10 mouse cellular contexts compared by ENCODE assay signal in genomic region chr1:94081191-94081590, GRCm38 (mm10). TPM values are rescaled to one million over a fixed set of nuclear protein-coding genes. Genes with fewer than 3 reads are reported as not detected.
DNase-seq lines count a peak whose midpoint lies in the region; ATAC-seq and TF ChIP-seq lines count a peak whose summit lies in the region.
"Had no signal": no experiment of that assay in that cellular context is flagged by ENCODE, and none has a peak within 500 bp of the region (broad histone marks: within the 10 kb centered on the region; RNA-seq: fewer than 3 reads in every experiment).

No protein-coding gene starts in this region.

- intact Hi-C loops in heart, postnatal 10 days (cut with DNase I), result no loop called here

- H3K9me3 ChIP-seq in heart, embryonic 10.5 days, result no peaks in the 10 kb centered on the region
- H3K9me3 ChIP-seq in lung, embryonic 14.5 days (ENCODE audit: low read depth, low read length), result no peaks in the 10 kb centered on the region
- H3K9me3 ChIP-seq in forebrain, embryonic 11.5 days (ENCODE audit: control insufficient read depth, low read length), result no peaks in the 10 kb centered on the region
- H3K9me3 ChIP-seq in limb, embryonic 12.5 days, result no peaks in the 10 kb centered on the region

- H3K27ac ChIP-seq in heart, embryonic 10.5 days, result no peak overlapping the region
- H3K27ac ChIP-seq in lung, embryonic 14.5 days (ENCODE audit: low read depth), result no peak overlapping the region
- H3K27ac ChIP-seq in forebrain, embryonic 11.5 days (ENCODE audit: low read depth, low read length), result no peak overlapping the region
- H3K27ac ChIP-seq in limb, embryonic 12.5 days, result no peak overlapping the region
- H3K27ac ChIP-seq: liver, embryonic 14.5 days had no signal

- DNase-seq in heart, embryonic 10.5 days (ENCODE audit: low spot score), result no peak
- DNase-seq in heart, postnatal 10 days, result no peak
- DNase-seq in lung, embryonic 14.5 days, result no peak
- no peak for DNase-seq in lung, adult 2 months
- DNase-seq in forebrain, embryonic 11.5 days (ENCODE audit: low spot score), result no peak
- no peak for DNase-seq in c-Kit-positive CD71-positive TER-119-positive erythroid progenitor cells, embryonic 14.5 days (ENCODE audit: low spot score)
- DNase-seq in thymus, postnatal 25 days, result no peak
- DNase-seq: cerebellum, postnatal 25 days had no signal

- peaks cover 14% of the 10 kb centered on the region for H3K27me3 ChIP-seq in heart, embryonic 10.5 days (ENCODE audit: insufficient read depth, poor library complexity, severe bottlenecking)
- H3K27me3 ChIP-seq in lung, embryonic 14.5 days (ENCODE audit: insufficient read depth, low read length), result no peaks in the 10 kb centered on the region
- H3K27me3 ChIP-seq in forebrain, embryonic 11.5 days (ENCODE audit: control insufficient read depth, insufficient read depth, low read length), result no peaks in the 10 kb centered on the region; the same call in 1 of the 2 replicates
- H3K27me3 ChIP-seq in limb, embryonic 12.5 days, result peaks cover 17% of the 10 kb centered on the region

- ATAC-seq in lung, embryonic 14.5 days (ENCODE audit: insufficient read depth), result no peak
- no peak for ATAC-seq in forebrain, embryonic 11.5 days (replicated peaks; ENCODE audit: low FRiP score)
- ATAC-seq in limb, embryonic 12.5 days (ENCODE audit: insufficient number of reproducible peaks, insufficient read depth, low FRiP score, low TSS enrichment, low read depth), result no peak

- H3K4me3 ChIP-seq in heart, embryonic 10.5 days, result peak overlapping the region; percentile 34
- H3K4me3 ChIP-seq in lung, embryonic 14.5 days (ENCODE audit: low read depth, low read length), result no peak overlapping the region
- no peak overlapping the region for H3K4me3 ChIP-seq in lung, adult 2 months (replicated peaks; ENCODE audit: extremely low read depth, low read depth, low read length)
- H3K4me3 ChIP-seq in forebrain, embryonic 11.5 days (ENCODE audit: low read depth, low read length), result no peak overlapping the region
- H3K4me3 ChIP-seq in limb, embryonic 12.5 days (replicated peaks), result no peak overlapping the region

- no peak for TF ChIP-seq CTCF in lung, embryonic 14.5 days (IDR thresholded peaks at IDR 0.05; ENCODE audit: low read depth)
- TF ChIP-seq CTCF in lung, adult 2 months (IDR thresholded peaks at IDR 0.05; ENCODE audit: insufficient read depth, low read length), result no peak

- H3K4me1 ChIP-seq in heart, embryonic 10.5 days, result no peaks in the 10 kb centered on the region
- no peaks in the 10 kb centered on the region for H3K4me1 ChIP-seq in lung, embryonic 14.5 days (ENCODE audit: insufficient read depth)
- no peaks in the 10 kb centered on the region for H3K4me1 ChIP-seq in lung, adult 2 months (ENCODE audit: control insufficient read depth, insufficient read depth, low read length)
- no peaks in the 10 kb centered on the region for H3K4me1 ChIP-seq in forebrain, embryonic 11.5 days (replicated peaks; ENCODE audit: control insufficient read depth, insufficient read depth, low read length)
- peaks cover 10% of the 10 kb centered on the region; the same call in 1 of the 2 replicates for H3K4me1 ChIP-seq in limb, embryonic 12.5 days (replicated peaks)

- no peak overlapping the region for H3K9ac ChIP-seq in lung, embryonic 14.5 days
- H3K9ac ChIP-seq in forebrain, embryonic 11.5 days (ENCODE audit: low read length), result no peak overlapping the region
- no peak overlapping the region for H3K9ac ChIP-seq in limb, embryonic 12.5 days (replicated peaks)
- H3K9ac ChIP-seq: liver, embryonic 14.5 days had no signal

- peak overlapping the region; percentile 31 for H3K4me2 ChIP-seq in lung, embryonic 14.5 days
- H3K4me2 ChIP-seq in forebrain, embryonic 11.5 days (ENCODE audit: low read depth, low read length, severe bottlenecking), result peak overlapping the region; percentile 3; the same call in 1 of the 2 replicates
- peak overlapping the region; percentile 20 for H3K4me2 ChIP-seq in limb, embryonic 12.5 days

- whole genome bisulfite sequencing in heart, embryonic 10.5 days, result 40% methylated on average over 11 of the region's 11 CpGs
- 54% methylated on average over 11 of the region's 11 CpGs for WGBS in lung, embryonic 14.5 days
- 50% methylated on average over 11 of the region's 11 CpGs for WGBS in lung, adult 2 months
- 63% methylated on average over 11 of the region's 11 CpGs for WGBS in forebrain, embryonic 11.5 days
- WGBS in limb, embryonic 12.5 days, result 49% methylated on average over 11 of the region's 11 CpGs

- no peak for TF ChIP-seq POLR2A in lung, adult 2 months (IDR thresholded peaks at IDR 0.05; ENCODE audit: borderline replicate concordance, extremely low read depth, low read depth, low read length)

- H3K36me3 ChIP-seq in heart, embryonic 10.5 days, result no peaks in the 10 kb centered on the region
- no peaks in the 10 kb centered on the region for H3K36me3 ChIP-seq in lung, embryonic 14.5 days (ENCODE audit: insufficient read depth)
- H3K36me3 ChIP-seq in forebrain, embryonic 11.5 days (ENCODE audit: control insufficient read depth, insufficient read depth, low read length), result no peaks in the 10 kb centered on the region
- H3K36me3 ChIP-seq in limb, embryonic 12.5 days, result no peaks in the 10 kb centered on the region

RNA-seq across cellular contexts. Expression of gene Pdcd1, which starts 28.8 kb away (rescaled TPM):
- not detected in 2 replicates for polyA plus RNA-seq in heart, embryonic 10.5 days (2016; fragmentation: Nextera tagmentation; extraction: Ambion mirVana)
- not detected for total RNA-seq in heart, postnatal 10 days (2021)
- polyA plus RNA-seq in lung, embryonic 14.5 days (2014; fragmentation: Nextera tagmentation; extraction: Ambion mirVana), result 0.09 and 0.16 TPM in 2 replicates
- 0.07 and 0.16 TPM in 2 replicates for polyA plus RNA-seq in lung, adult 2 months (2012; rRNA removed)
- not detected in 2 replicates for polyA plus RNA-seq in forebrain, embryonic 11.5 days (2014; fragmentation: Nextera tagmentation; extraction: Ambion mirVana)
- not detected in 2 replicates for polyA plus RNA-seq in limb, embryonic 12.5 days (2016; fragmentation: Nextera tagmentation; extraction: Ambion mirVana)
